Mouse (Mus musculus) embryonic facial prominence, embryonic 14.5 days (tissue): ENCODE data around the gene Casp9. TPM values are rescaled to one million over a fixed set of nuclear protein-coding genes. Genes with fewer than 3 reads are reported as not detected.

Source experiments
- ATAC-seq: fragments of 200-750 bp; cut with Nextera tagmentation; 2 replicates; pipeline ENCODE4 v1.8.0; 2017; ENCODE audit warnings: low read depth, moderate number of reproducible peaks, moderate TSS enrichment
- DNase-seq: peaks from one replicate; pipeline ENCODE4 v3.0.0-alpha.2; 2015; ENCODE audit warnings: low spot score
- H3K27ac ChIP-seq: fragments of 300-500 bp; sonication (generic); replicated peaks from 2 replicates; pipeline ENCODE4 v1.5.1; 2014; ENCODE audit warnings: low read depth, mild to moderate bottlenecking, low read length, moderate library complexity
- H3K27me3 ChIP-seq: fragments of 300-500 bp; sonication (generic); replicated peaks from 2 replicates; pipeline ENCODE4 v1.6.1; 2014; ENCODE audit warnings: low read length; ENCODE audit not compliant: control insufficient read depth, insufficient read depth
- H3K36me3 ChIP-seq: fragments of 300-500 bp; sonication (generic); 2 replicates; pipeline ENCODE4 v1.6.1; 2014; ENCODE audit warnings: low read length, mixed read lengths; ENCODE audit not compliant: control insufficient read depth, insufficient read depth
- H3K4me1 ChIP-seq: fragments of 300-500 bp; sonication (generic); 2 replicates; pipeline ENCODE4 v1.6.1; 2014; ENCODE audit warnings: antibody characterized with exemption, low read length; ENCODE audit not compliant: control insufficient read depth, insufficient read depth
- H3K4me2 ChIP-seq: fragments of 300-500 bp; sonication (generic); 2 replicates; pipeline ENCODE4 v1.6.1; 2014; ENCODE audit warnings: low read depth, mild to moderate bottlenecking, low read length, moderate library complexity, mixed read lengths
- H3K4me3 ChIP-seq: fragments of 300-500 bp; sonication (generic); 2 replicates; pipeline ENCODE4 v1.5.1; 2014; ENCODE audit warnings: low read depth, mild to moderate bottlenecking, low read length
- H3K9ac ChIP-seq: fragments of 300-500 bp; sonication (generic); 2 replicates; pipeline ENCODE4 v1.6.1; 2014; ENCODE audit warnings: low read depth, mild to moderate bottlenecking, low read length, moderate library complexity, mixed read lengths
- H3K9me3 ChIP-seq: fragments of 300-500 bp; sonication (generic); 2 replicates; pipeline ENCODE4 v1.6.1; 2016; ENCODE audit warnings: low read length; ENCODE audit not compliant: control insufficient read depth
- WGBS: fragments of 180-500 bp; shearing (Covaris S2); extraction: QIAGEN DNeasy Blood & Tissue Kit; methylation state at CpG from one replicate; pipeline ENCODE4 v1.1.7; 2014; 5-methylcytosine and 5-hydroxymethylcytosine counted together
- polyA plus RNA-seq: library from polyadenylated mRNA; unstranded; fragments of >200 nt; fragmentation: Nextera tagmentation; extraction: Ambion mirVana; gene quantifications from 2 replicates; pipeline ENCODE4 v1.2.1, GENCODE M21; 2014

The Casp9 gene
- polyA plus RNA-seq, 1 experiment from 2014 or later, result 10.3 TPM

GRCm38 (mm10) chr4:141828177-141828576 lies 34.8 kb downstream of the Casp9 start:
- Histone ChIP-seq H3K4me2 (no peak overlapping the region), H3K36me3 (no peaks in the 10 kb centered on the region), H3K27ac (no peak overlapping the region), H3K9me3 (no peaks in the 10 kb centered on the region), H3K27me3 (no peaks in the 10 kb centered on the region), H3K4me3 (no peak overlapping the region), H3K4me1 (no peaks in the 10 kb centered on the region), H3K9ac (no peak overlapping the region)
- ATAC-seq, result no peak
- 77% methylated on average over 4 of the region's 4 CpGs for WGBS
- DNase-seq, result no peak

- no peaks in the 10 kb centered on the region for H3K9me3 ChIP-seq
- H3K4me2 ChIP-seq, result no peak overlapping the region
- H3K27ac ChIP-seq, result no peak overlapping the region
- no peaks in the 10 kb centered on the region for H3K36me3 ChIP-seq
- ATAC-seq (no peak), DNase-seq (no peak)
- no peaks in the 10 kb centered on the region for H3K4me1 ChIP-seq
- H3K4me3 ChIP-seq, result no peak overlapping the region
- 47% methylated on average over 11 of the region's 11 CpGs for WGBS
- no peaks in the 10 kb centered on the region for H3K27me3 ChIP-seq
- H3K9ac ChIP-seq, result no peak overlapping the region
Measured at GRCm38 (mm10) chr4:141830381-141830780, 37.0 kb downstream of the Casp9 start.

DNA sequence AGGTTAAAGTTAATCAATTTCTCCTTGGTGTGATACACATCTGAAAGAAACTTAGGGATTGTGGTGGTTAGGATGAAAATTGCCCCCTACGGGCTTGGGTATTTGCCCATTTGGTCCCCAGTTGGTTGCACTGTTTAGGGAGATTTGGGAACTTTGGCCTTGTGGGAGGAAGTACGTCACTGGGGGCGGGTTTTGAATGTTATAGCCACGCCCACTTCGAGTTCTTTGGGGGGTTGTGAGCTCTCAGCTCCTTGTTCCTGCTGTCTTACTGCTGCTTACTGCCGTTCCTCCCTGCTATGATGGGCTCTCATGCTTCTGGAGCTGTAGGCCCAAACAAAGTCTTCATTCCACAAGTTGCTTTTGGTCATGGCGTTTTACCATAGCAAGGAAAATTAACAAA lies 37.9 kb downstream of the Casp9 start:
- no peak for DNase-seq
- no peak overlapping the region for H3K9ac ChIP-seq
- no peak overlapping the region for H3K27ac ChIP-seq
- H3K9me3 ChIP-seq, result no peaks in the 10 kb centered on the region
- 84% methylated on average over 7 of the region's 7 CpGs for WGBS
- no peak overlapping the region for H3K4me2 ChIP-seq
- H3K4me3 ChIP-seq, result no peak overlapping the region
- no peaks in the 10 kb centered on the region for H3K4me1 ChIP-seq
- H3K27me3 ChIP-seq, result no peaks in the 10 kb centered on the region
- H3K36me3 ChIP-seq, result no peaks in the 10 kb centered on the region
- ATAC-seq, result no peak

DNA sequence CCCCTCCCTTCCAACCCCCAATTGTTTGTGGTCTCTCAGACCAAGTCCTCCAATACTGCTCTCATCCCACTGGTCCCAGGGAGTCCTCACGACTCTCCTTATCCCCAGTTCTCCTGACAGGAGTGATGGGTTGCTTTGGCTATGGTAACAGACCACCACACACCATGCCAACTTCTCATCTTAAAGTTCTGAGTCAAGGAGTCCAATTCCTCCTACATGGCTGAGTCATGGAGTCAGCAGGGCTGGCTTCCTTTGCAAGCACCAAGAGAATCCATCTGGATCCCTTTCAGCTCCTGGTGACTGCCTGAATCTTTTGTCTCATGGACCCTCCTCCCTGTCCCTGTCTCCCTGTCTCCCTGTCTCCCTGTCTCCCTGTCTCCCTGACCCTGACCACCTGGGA lies 40.5 kb downstream of the Casp9 start:
- WGBS, result 14% methylated on average over 1 of the region's 1 CpGs
- H3K27me3 ChIP-seq, result no peaks in the 10 kb centered on the region
- DNase-seq, result no peak
- H3K4me2 ChIP-seq, result no peak overlapping the region
- H3K4me3 ChIP-seq, result no peak overlapping the region
- H3K9me3 ChIP-seq, result no peaks in the 10 kb centered on the region
- no peaks in the 10 kb centered on the region for H3K4me1 ChIP-seq
- H3K27ac ChIP-seq, result no peak overlapping the region
- H3K9ac ChIP-seq, result no peak overlapping the region
- ATAC-seq, result no peak
- no peaks in the 10 kb centered on the region for H3K36me3 ChIP-seq

DNA sequence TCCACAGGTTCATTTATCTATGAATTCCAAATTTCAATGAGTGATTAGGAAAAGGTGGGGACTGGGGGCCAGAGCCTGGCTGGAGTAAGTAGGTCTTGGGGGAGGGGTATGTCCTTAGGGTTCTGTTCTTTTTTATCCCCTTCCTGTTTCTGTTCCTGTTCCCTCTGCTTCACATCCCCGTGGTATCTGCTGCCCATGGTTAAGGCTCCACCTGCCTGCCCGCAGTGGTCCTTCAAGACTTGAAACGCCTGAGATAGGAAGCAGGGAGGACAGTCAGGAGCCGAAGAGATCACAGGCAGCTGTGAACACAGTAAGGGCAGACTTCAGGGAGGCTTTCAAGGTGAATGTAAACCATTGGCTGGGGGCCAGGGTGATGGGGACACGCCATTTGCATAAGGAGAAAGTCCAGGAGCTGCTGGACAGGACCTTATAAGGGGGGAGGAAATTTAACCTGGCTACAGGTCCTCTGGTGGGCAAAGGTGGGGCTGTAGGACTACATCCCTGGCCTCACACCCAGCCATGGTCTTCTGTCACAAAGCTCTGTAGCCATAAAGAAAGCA lies 41.2 kb downstream of the Casp9 start:
- no peak for ATAC-seq
- no peak overlapping the region for H3K27ac ChIP-seq
- no peaks in the 10 kb centered on the region for H3K4me1 ChIP-seq
- H3K4me2 ChIP-seq, result no peak overlapping the region
- no peaks in the 10 kb centered on the region for H3K36me3 ChIP-seq
- H3K4me3 ChIP-seq, result no peak overlapping the region
- DNase-seq, result no peak
- H3K9ac ChIP-seq, result no peak overlapping the region
- H3K9me3 ChIP-seq, result no peaks in the 10 kb centered on the region
- WGBS, result 62% methylated on average over 5 of the region's 5 CpGs
- no peaks in the 10 kb centered on the region for H3K27me3 ChIP-seq

GRCm38 (mm10) chr4:141845999-141846398 lies 52.6 kb downstream of the Casp9 start, which contains the start of gene Ctrc:
Gene Ctrc (minus strand): TSS chr4:141846359.
- 77% methylated on average over 6 of the region's 6 CpGs for WGBS
- Histone ChIP-seq H3K9me3 (no peaks in the 10 kb centered on the region), H3K27ac (no peak within 1 kb of the TSS), H3K4me1 (no peaks in the 10 kb centered on the region), H3K36me3 (no peaks in the 10 kb centered on the region), H3K9ac (no peak within 1 kb of the TSS), H3K4me3 (no peak within 1 kb of the TSS), H3K27me3 (no peaks in the 10 kb centered on the region), H3K4me2 (no peak within 1 kb of the TSS)
- DNase-seq (no peak), ATAC-seq (no peak)

DNA sequence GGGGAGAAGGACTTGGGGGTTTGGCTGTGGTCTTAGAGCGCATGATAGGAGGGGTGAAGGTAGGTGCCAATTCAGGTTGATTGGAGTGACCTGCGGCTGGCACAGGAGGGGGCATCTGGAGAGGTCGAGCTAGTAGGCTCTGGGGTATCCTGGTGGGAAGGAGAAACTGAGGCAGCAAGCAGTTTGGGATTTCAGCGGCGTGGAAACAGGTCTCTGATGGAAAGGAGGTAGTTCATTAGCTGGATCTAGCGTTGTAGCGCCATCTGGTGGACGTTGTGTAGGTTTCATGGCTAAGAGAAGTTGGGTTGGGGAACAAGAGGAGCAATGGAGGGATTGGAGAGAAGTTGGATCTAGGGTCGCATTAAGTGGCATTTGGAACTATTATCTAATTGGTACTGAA lies 60.0 kb downstream of the Casp9 start:
- H3K4me2 ChIP-seq, result no peak overlapping the region
- H3K36me3 ChIP-seq, result no peaks in the 10 kb centered on the region
- 76% methylated on average over 9 of the region's 9 CpGs for WGBS
- peak; percentile 64 for DNase-seq
- H3K9ac ChIP-seq, result no peak overlapping the region
- no peak for ATAC-seq
- H3K9me3 ChIP-seq, result no peaks in the 10 kb centered on the region
- H3K4me3 ChIP-seq, result no peak overlapping the region
- H3K27me3 ChIP-seq, result no peaks in the 10 kb centered on the region
- H3K27ac ChIP-seq, result no peak overlapping the region
- H3K4me1 ChIP-seq, result no peaks in the 10 kb centered on the region

GRCm38 (mm10) chr4:141857422-141857930 lies 64.1 kb downstream of the Casp9 start:
- Histone ChIP-seq H3K27me3 (no peaks in the 10 kb centered on the region), H3K4me2 (no peak overlapping the region), H3K27ac (no peak overlapping the region), H3K4me3 (no peak overlapping the region), H3K36me3 (peaks cover 16% of the 10 kb centered on the region; the same call in 1 of the 2 replicates), H3K4me1 (no peaks in the 10 kb centered on the region), H3K9ac (no peak overlapping the region), H3K9me3 (no peaks in the 10 kb centered on the region)
- DNase-seq (peak; percentile 83), ATAC-seq (peak; percentile 85)
- 13% methylated on average over 10 of the region's 10 CpGs for WGBS

GRCm38 (mm10) chr4:141858501-141858900 lies 65.1 kb downstream of the Casp9 start:
- Histone ChIP-seq H3K36me3 (peaks cover 16% of the 10 kb centered on the region; the same call in 1 of the 2 replicates), H3K9ac (no peak overlapping the region), H3K4me3 (no peak overlapping the region), H3K9me3 (no peaks in the 10 kb centered on the region), H3K27ac (no peak overlapping the region), H3K4me1 (no peaks in the 10 kb centered on the region), H3K4me2 (no peak overlapping the region), H3K27me3 (no peaks in the 10 kb centered on the region)
- 87% methylated on average over 20 of the region's 20 CpGs for WGBS
- DNase-seq (no peak), ATAC-seq (no peak)
